Mouse (Mus musculus) embryonic facial prominence, embryonic 13.5 days (tissue): ENCODE measurements at regions not wholly inside any gene's neighbourhood (a gene's known extent, or its start where the extent isn't known, plus 50 kb on each side); places are given as distances from the start of the nearest gene placed in this dataset.

Source experiments
- ATAC-seq: fragments of 200-750 bp; cut with Nextera tagmentation; 2 replicates; pipeline ENCODE4 v1.8.0; 2017; ENCODE audit warnings: low read depth; ENCODE audit not compliant: insufficient number of reproducible peaks, insufficient read depth, low FRiP score, low TSS enrichment
- H3K27ac ChIP-seq: fragments of 300-500 bp; sonication (generic); 2 replicates; pipeline ENCODE4 v1.5.1; 2015; ENCODE audit warnings: moderate library complexity, mild to moderate bottlenecking, inconsistent platforms
- H3K27me3 ChIP-seq: fragments of 300-500 bp; sonication (generic); 2 replicates; pipeline ENCODE4 v1.6.1; 2015; ENCODE audit warnings: mild to moderate bottlenecking, inconsistent platforms
- H3K36me3 ChIP-seq: fragments of 300-500 bp; sonication (generic); 2 replicates; pipeline ENCODE4 v1.6.1; 2015; ENCODE audit warnings: mild to moderate bottlenecking, inconsistent platforms
- H3K4me1 ChIP-seq: fragments of 300-500 bp; sonication (generic); 2 replicates; pipeline ENCODE4 v1.6.1; 2015; ENCODE audit warnings: inconsistent platforms
- H3K4me2 ChIP-seq: fragments of 300-500 bp; sonication (generic); 2 replicates; pipeline ENCODE4 v1.6.1; 2015; ENCODE audit warnings: moderate library complexity, mild to moderate bottlenecking, inconsistent platforms
- H3K4me3 ChIP-seq: fragments of 300-500 bp; sonication (generic); 2 replicates; pipeline ENCODE4 v1.5.1; 2015; ENCODE audit warnings: mild to moderate bottlenecking, inconsistent platforms
- H3K9ac ChIP-seq: fragments of 300-500 bp; sonication (generic); 2 replicates; pipeline ENCODE4 v1.6.1; 2015; ENCODE audit warnings: mild to moderate bottlenecking, inconsistent platforms
- H3K9me3 ChIP-seq: fragments of 300-500 bp; sonication (generic); 2 replicates; pipeline ENCODE4 v1.6.1; 2016; ENCODE audit warnings: inconsistent platforms
- WGBS: fragments of 180-500 bp; shearing (Covaris S2); methylation state at CpG from one replicate; pipeline ENCODE4 v1.1.7; 2015; ENCODE audit warnings: mixed read lengths; 5-methylcytosine and 5-hydroxymethylcytosine counted together

- Histone ChIP-seq H3K4me3 (no peak overlapping the region), H3K36me3 (no peaks in the 10 kb centered on the region), H3K4me1 (no peaks in the 10 kb centered on the region), H3K27me3 (no peaks in the 10 kb centered on the region), H3K9me3 (no peaks in the 10 kb centered on the region), H3K27ac (no peak overlapping the region), H3K4me2 (no peak overlapping the region), H3K9ac (no peak overlapping the region)
- ATAC-seq = no peak
- WGBS = 74% methylated on average over 12 of the region's 12 CpGs
Measured at GRCm38 (mm10) chr4:46257061-46257795, 61.1 kb upstream of the Xpa start.

DNA sequence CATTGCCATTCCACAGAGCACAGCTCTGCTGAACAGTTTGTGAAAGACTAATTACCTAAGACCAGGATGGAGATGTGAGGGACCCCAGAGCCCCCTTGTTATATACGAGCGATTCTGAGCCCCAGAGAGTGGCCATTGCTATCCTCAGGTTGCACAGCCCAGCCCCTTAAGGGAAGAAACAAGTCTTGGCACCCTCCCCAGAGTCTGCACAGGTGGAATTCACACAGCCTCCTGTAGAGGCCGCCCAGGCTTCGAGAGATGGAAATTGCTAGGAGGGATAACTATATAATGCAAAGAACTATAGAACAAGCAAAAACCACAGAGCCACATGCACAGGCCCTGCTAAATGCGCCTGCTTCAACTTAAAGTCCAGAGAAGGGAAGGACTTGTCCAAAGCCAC, 62.7 kb upstream of the Xpa start:
- Histone ChIP-seq H3K27ac (no peak overlapping the region), H3K36me3 (no peaks in the 10 kb centered on the region), H3K9me3 (no peaks in the 10 kb centered on the region), H3K4me2 (no peak overlapping the region), H3K27me3 (no peaks in the 10 kb centered on the region), H3K4me3 (no peak overlapping the region), H3K9ac (no peak overlapping the region), H3K4me1 (no peaks in the 10 kb centered on the region)
- ATAC-seq = no peak
- WGBS = 49% methylated on average over 5 of the region's 5 CpGs

DNA sequence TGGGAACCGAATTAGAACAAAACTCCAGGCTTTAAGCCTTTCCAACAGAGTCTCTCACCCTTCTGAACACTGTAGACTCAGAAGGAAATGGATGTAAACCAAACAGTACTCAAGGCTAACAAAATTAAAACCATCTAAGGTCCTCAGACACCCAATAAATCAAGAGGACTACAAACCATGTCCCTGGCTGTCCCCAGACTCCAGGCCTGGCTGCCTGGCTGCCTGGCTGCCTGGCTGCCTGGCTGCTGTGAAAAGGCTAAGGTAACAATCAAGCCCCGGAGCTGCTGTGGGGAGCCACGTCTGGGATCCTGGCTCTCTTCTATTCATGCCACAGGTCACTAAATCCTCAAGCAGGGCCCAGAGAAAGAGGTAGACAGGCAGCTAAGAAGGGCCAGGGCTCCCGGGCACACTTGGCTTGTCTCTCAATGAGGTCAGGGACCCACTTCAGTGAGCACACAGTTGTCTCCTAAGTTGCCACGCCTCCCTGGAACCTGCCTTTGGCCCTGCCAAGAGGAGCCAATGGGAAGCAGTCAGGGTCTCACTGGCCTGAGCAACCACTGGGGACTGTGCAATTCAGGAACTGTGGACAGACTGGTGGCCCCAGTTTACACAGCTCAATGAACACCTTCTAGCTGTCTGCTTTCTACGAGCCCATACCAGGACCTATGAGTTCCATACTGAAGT, 72.6 kb upstream of the Xpa start:
- Histone ChIP-seq H3K9ac (no peak overlapping the region), H3K4me1 (no peaks in the 10 kb centered on the region), H3K4me3 (no peak overlapping the region), H3K36me3 (no peaks in the 10 kb centered on the region), H3K27ac (no peak overlapping the region), H3K9me3 (no peaks in the 10 kb centered on the region), H3K27me3 (peaks cover 9% of the 10 kb centered on the region), H3K4me2 (no peak overlapping the region)
- ATAC-seq = no peak
- 50% methylated on average over 6 of the region's 6 CpGs for WGBS

- no peak for ATAC-seq
- Histone ChIP-seq H3K9ac (no peak overlapping the region), H3K27ac (no peak overlapping the region), H3K9me3 (no peaks in the 10 kb centered on the region), H3K4me3 (no peak overlapping the region), H3K27me3 (peaks cover 20% of the 10 kb centered on the region), H3K4me2 (no peak overlapping the region), H3K36me3 (no peaks in the 10 kb centered on the region), H3K4me1 (no peaks in the 10 kb centered on the region)
- WGBS = 2% methylated on average over 2 of the region's 2 CpGs
Measured at GRCm38 (mm10) chr4:46271066-46271465, 72.3 kb upstream of the Foxe1 start.

DNA sequence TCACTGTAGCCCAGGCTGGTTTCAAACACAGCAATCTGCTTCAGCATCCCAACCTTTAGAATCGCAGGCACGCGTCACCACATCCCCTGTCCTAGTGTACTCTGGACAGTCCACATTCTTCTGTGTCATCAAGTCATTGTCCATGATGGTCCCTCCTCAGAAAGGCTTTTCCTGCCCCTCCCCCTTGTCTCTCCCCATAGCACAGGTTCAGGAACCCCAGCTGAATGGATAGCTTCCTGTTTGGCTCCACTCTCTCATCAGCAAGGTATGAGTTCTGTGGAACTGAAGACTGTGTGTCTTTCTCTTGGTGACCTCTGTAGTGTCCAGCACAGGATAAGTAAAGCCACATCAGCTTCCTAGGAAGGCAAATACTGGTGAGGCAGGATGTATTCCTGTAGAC, 67.6 kb upstream of the Foxe1 start:
- Histone ChIP-seq H3K9ac (no peak overlapping the region), H3K9me3 (no peaks in the 10 kb centered on the region), H3K4me3 (no peak overlapping the region), H3K4me2 (no peak overlapping the region), H3K36me3 (no peaks in the 10 kb centered on the region), H3K27ac (no peak overlapping the region), H3K27me3 (peaks cover 38% of the 10 kb centered on the region), H3K4me1 (peaks cover 13% of the 10 kb centered on the region)
- 90% methylated on average over 3 of the region's 3 CpGs for WGBS
- no peak for ATAC-seq

GRCm38 (mm10) chr4:46276851-46277581, 66.4 kb upstream of the Foxe1 start:
- 4% methylated on average over 19 of the region's 19 CpGs for WGBS
- Histone ChIP-seq H3K4me3 (no peak overlapping the region), H3K4me2 (peak overlapping the region; percentile 41), H3K27ac (0 out of 2 replicates have a peak overlapping the region, but pooled peaks have one; percentile 33), H3K36me3 (no peaks in the 10 kb centered on the region), H3K4me1 (peaks cover 13% of the 10 kb centered on the region), H3K27me3 (peaks cover 38% of the 10 kb centered on the region), H3K9ac (peak overlapping the region; percentile 16; the same call in 1 of the 2 replicates), H3K9me3 (no peaks in the 10 kb centered on the region)
- no peak for ATAC-seq

- no peak overlapping the region for H3K9ac ChIP-seq
- no peak overlapping the region for H3K27ac ChIP-seq
- ATAC-seq = no peak
- no peak overlapping the region for H3K4me3 ChIP-seq
- no peak overlapping the region for H3K4me2 ChIP-seq
- H3K27me3 ChIP-seq = peaks cover 10% of the 10 kb centered on the region
- no peaks in the 10 kb centered on the region for H3K36me3 ChIP-seq
- H3K9me3 ChIP-seq = no peaks in the 10 kb centered on the region
- WGBS = 83% methylated on average over 9 of the region's 9 CpGs
- no peaks in the 10 kb centered on the region for H3K4me1 ChIP-seq
Measured at GRCm38 (mm10) chr4:46286955-46287354, 56.5 kb upstream of the Foxe1 start.

DNA sequence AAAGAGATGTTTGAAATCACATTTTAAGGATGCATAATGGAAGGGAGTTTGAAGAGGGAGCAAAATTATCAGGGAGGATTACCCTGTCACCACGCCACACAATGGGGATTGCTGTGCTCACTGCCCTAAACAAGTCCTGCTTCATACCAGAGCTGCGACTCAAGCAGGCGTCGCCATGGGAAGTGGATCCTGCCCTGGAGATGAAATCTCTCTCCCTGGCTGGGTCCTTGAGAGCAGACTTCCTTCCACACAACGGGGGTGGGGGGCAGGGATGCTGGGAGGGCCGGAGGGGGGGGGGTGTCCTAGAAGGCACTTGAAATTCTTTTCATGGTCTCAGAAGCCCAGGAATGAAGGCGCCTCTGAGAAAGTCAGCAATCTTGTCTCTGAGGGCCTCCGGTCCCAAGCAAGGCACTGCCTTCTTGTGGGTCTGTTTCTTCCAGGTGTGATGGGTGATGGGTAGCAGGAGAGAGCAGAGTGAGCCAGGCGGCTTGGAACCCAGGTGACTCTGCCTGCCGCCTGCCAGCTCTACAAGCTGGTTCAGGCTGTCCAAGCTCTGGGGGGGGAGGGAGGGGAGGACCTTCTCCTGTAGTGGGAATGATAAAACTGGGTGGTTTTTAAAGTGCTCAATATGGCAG, 51.7 kb upstream of the Foxe1 start:
- Histone ChIP-seq H3K4me3 (no peak overlapping the region), H3K36me3 (no peaks in the 10 kb centered on the region), H3K9me3 (no peaks in the 10 kb centered on the region), H3K27ac (no peak overlapping the region), H3K9ac (no peak overlapping the region), H3K4me1 (no peaks in the 10 kb centered on the region), H3K4me2 (no peak overlapping the region), H3K27me3 (peaks cover 16% of the 10 kb centered on the region)
- 26% methylated on average over 10 of the region's 10 CpGs for WGBS
- no peak for ATAC-seq
